Mouse (Mus musculus) urinary bladder, postnatal 14 days (tissue): Measurements from ENCODE around the gene Mtmr3.
A peak's percentile ranks its signal among the peaks of the same experiment; 100 is the strongest.
"Not testable (repeated sequence)": the region's sequence is repeated elsewhere in the genome, so short reads cannot be mapped to it uniquely, and the experiment has no call there.

ENCODE experiments used
- DNase-seq: peaks from one replicate; pipeline ENCODE4 v3.0.0; 2021; ENCODE audit warnings: low spot score

The Mtmr3 gene

GRCm38 (mm10) chr11:4601890-4602289, 7.2 kb upstream of the Mtmr3 start:
- no peak for DNase-seq

- DNase-seq: no peak
Observed at GRCm38 (mm10) chr11:4599916-4600315, 5.3 kb upstream of the Mtmr3 start.

- DNase-seq: no peak
Observed at GRCm38 (mm10) chr11:4598411-4598810, 3.7 kb upstream of the Mtmr3 start.

GRCm38 (mm10) chr11:4593849-4594607, 635 bp downstream of the Mtmr3 start:
- peak; percentile 32 for DNase-seq

GRCm38 (mm10) chr11:4593491-4593848, 1.2 kb downstream of the Mtmr3 start:
- DNase-seq: no peak

- no peak for DNase-seq
Observed at GRCm38 (mm10) chr11:4591811-4592210, 2.9 kb downstream of the Mtmr3 start.

GRCm38 (mm10) chr11:4578682-4579081, 16.0 kb downstream of the Mtmr3 start:
- DNase-seq: peak; percentile 83

- no peak for DNase-seq
Observed at GRCm38 (mm10) chr11:4577079-4577478, 17.6 kb downstream of the Mtmr3 start.

- not testable (repeated sequence) for DNase-seq
Observed at GRCm38 (mm10) chr11:4576090-4576732, 18.5 kb downstream of the Mtmr3 start.

- no peak for DNase-seq
Observed at GRCm38 (mm10) chr11:4571491-4571901, 23.2 kb downstream of the Mtmr3 start.

GRCm38 (mm10) chr11:4566333-4566732, 28.3 kb downstream of the Mtmr3 start:
- DNase-seq: no peak

GRCm38 (mm10) chr11:4565545-4565944, 29.1 kb downstream of the Mtmr3 start:
- DNase-seq: no peak

GRCm38 (mm10) chr11:4553274-4554063, 41.2 kb downstream of the Mtmr3 start:
- DNase-seq: no peak

GRCm38 (mm10) chr11:4547569-4547968, 47.1 kb downstream of the Mtmr3 start:
- no peak for DNase-seq

GRCm38 (mm10) chr11:4545976-4546375, 48.7 kb downstream of the Mtmr3 start:
- DNase-seq: no peak

GRCm38 (mm10) chr11:4545401-4545800, 49.3 kb downstream of the Mtmr3 start:
- DNase-seq: no peak

- not testable (repeated sequence) for DNase-seq
Observed at GRCm38 (mm10) chr11:4544627-4544921, 50.1 kb downstream of the Mtmr3 start.

- DNase-seq: no peak
Observed at GRCm38 (mm10) chr11:4543746-4544626, 50.7 kb downstream of the Mtmr3 start.

- DNase-seq: no peak
Observed at GRCm38 (mm10) chr11:4543040-4543551, 51.6 kb downstream of the Mtmr3 start.

GRCm38 (mm10) chr11:4536645-4537044, 58.0 kb downstream of the Mtmr3 start:
- DNase-seq: no peak

- no peak for DNase-seq
Observed at GRCm38 (mm10) chr11:4527132-4527531, 67.5 kb downstream of the Mtmr3 start.

- DNase-seq: no peak
Observed at GRCm38 (mm10) chr11:4522142-4522664, 72.5 kb downstream of the Mtmr3 start.
